Mouse (Mus musculus): ENCODE results near the gene Endou. TPM values are rescaled to one million over a fixed set of nuclear protein-coding genes. Genes with fewer than 3 reads are reported as not detected.

Endou gene
- polyA plus RNA-seq (2012; rRNA removed), result 0.24 and 0.51 TPM in 2 replicates

- Histone ChIP-seq H3K27ac (ENCODE audit: insufficient read depth, low read depth, low read length) (no peak within 1 kb of the TSS), H3K27me3 (ENCODE audit: control insufficient read depth, insufficient read depth, low read length) (no peaks in the 10 kb centered on the region), H3K4me3 (ENCODE audit: low read depth, low read length) (no peak within 1 kb of the TSS), H3K4me1 (ENCODE audit: control insufficient read depth, insufficient read depth, insufficient read length, low read length) (peaks cover 4% of the 10 kb centered on the region; the same call in 1 of the 2 replicates), H3K36me3 (ENCODE audit: control insufficient read depth, insufficient read depth, low read length) (no peaks in the 10 kb centered on the region)
- TF ChIP-seq CTCF (IDR thresholded peaks at IDR 0.05; ENCODE audit: extremely low read depth, insufficient read length, insufficient replicate concordance, low read depth, low read length) (no peak), POLR2A (IDR thresholded peaks at IDR 0.05; ENCODE audit: low read depth, low read length) (no peak)
- WGBS, result 77% methylated on average over 8 of the region's 8 CpGs
Measured at GRCm38 (mm10) chr15:97731111-97731510, at the start of gene Endou. Endou (minus strand) TSS chr15:97731339.

- WGBS, result 72% methylated on average over 12 of the region's 12 CpGs
- Histone ChIP-seq H3K36me3 (ENCODE audit: control insufficient read depth, insufficient read depth, low read length) (no peaks in the 10 kb centered on the region), H3K4me1 (ENCODE audit: control insufficient read depth, insufficient read depth, insufficient read length, low read length) (no peaks in the 10 kb centered on the region; the same call in 1 of the 2 replicates), H3K4me3 (ENCODE audit: low read depth, low read length) (no peak overlapping the region), H3K27me3 (ENCODE audit: control insufficient read depth, insufficient read depth, low read length) (no peaks in the 10 kb centered on the region), H3K27ac (ENCODE audit: insufficient read depth, low read depth, low read length) (no peak overlapping the region)
- TF ChIP-seq POLR2A (IDR thresholded peaks at IDR 0.05; ENCODE audit: low read depth, low read length), result no peak
Measured at GRCm38 (mm10) chr15:97780611-97781031, 49.5 kb upstream of the Endou start.

- Histone ChIP-seq H3K27ac (ENCODE audit: insufficient read depth, low read depth, low read length) (no peak overlapping the region), H3K4me3 (ENCODE audit: low read depth, low read length) (no peak overlapping the region), H3K4me1 (ENCODE audit: control insufficient read depth, insufficient read depth, insufficient read length, low read length) (no peaks in the 10 kb centered on the region; the same call in 1 of the 2 replicates), H3K27me3 (ENCODE audit: control insufficient read depth, insufficient read depth, low read length) (no peaks in the 10 kb centered on the region), H3K36me3 (ENCODE audit: control insufficient read depth, insufficient read depth, low read length) (no peaks in the 10 kb centered on the region)
- TF ChIP-seq POLR2A (IDR thresholded peaks at IDR 0.05; ENCODE audit: low read depth, low read length) (no peak), CTCF (IDR thresholded peaks at IDR 0.05; ENCODE audit: extremely low read depth, insufficient read length, insufficient replicate concordance, low read depth, low read length) (no peak)
- 89% methylated on average over 1 of the region's 1 CpGs for WGBS
Measured at GRCm38 (mm10) chr15:97779576-97779975, 48.4 kb upstream of the Endou start.

GRCm38 (mm10) chr15:97778311-97779098 lies 47.4 kb upstream of the Endou start, which contains the start of gene Slc48a1:
Slc48a1 (plus strand) TSS chr15:97778520.
- Histone ChIP-seq H3K27ac (ENCODE audit: insufficient read depth, low read depth, low read length) (no peak within 1 kb of the TSS), H3K4me1 (ENCODE audit: control insufficient read depth, insufficient read depth, insufficient read length, low read length) (no peaks in the 10 kb centered on the region), H3K4me3 (ENCODE audit: low read depth, low read length) (no peak within 1 kb of the TSS), H3K36me3 (ENCODE audit: control insufficient read depth, insufficient read depth, low read length) (no peaks in the 10 kb centered on the region), H3K27me3 (ENCODE audit: control insufficient read depth, insufficient read depth, low read length) (no peaks in the 10 kb centered on the region)
- TF ChIP-seq CTCF (IDR thresholded peaks at IDR 0.05; ENCODE audit: extremely low read depth, insufficient read length, insufficient replicate concordance, low read depth, low read length) (no peak), POLR2A (IDR thresholded peaks at IDR 0.05; ENCODE audit: low read depth, low read length) (no peak)
- 78% methylated on average over 8 of the region's 8 CpGs for WGBS

- Histone ChIP-seq H3K27me3 (ENCODE audit: control insufficient read depth, insufficient read depth, low read length) (no peaks in the 10 kb centered on the region), H3K4me3 (ENCODE audit: low read depth, low read length) (no peak overlapping the region), H3K4me1 (ENCODE audit: control insufficient read depth, insufficient read depth, insufficient read length, low read length) (peaks cover 3% of the 10 kb centered on the region; the same call in 1 of the 2 replicates), H3K27ac (ENCODE audit: insufficient read depth, low read depth, low read length) (no peak overlapping the region), H3K36me3 (ENCODE audit: control insufficient read depth, insufficient read depth, low read length) (no peaks in the 10 kb centered on the region)
- 77% methylated on average over 6 of the region's 6 CpGs for WGBS
- TF ChIP-seq POLR2A (IDR thresholded peaks at IDR 0.05; ENCODE audit: low read depth, low read length) (no peak), CTCF (IDR thresholded peaks at IDR 0.05; ENCODE audit: extremely low read depth, insufficient read length, insufficient replicate concordance, low read depth, low read length) (no peak)
Measured at GRCm38 (mm10) chr15:97776919-97777318, 45.8 kb upstream of the Endou start.

GRCm38 (mm10) chr15:97776514-97776913 lies 45.4 kb upstream of the Endou start:
- Histone ChIP-seq H3K27ac (ENCODE audit: insufficient read depth, low read depth, low read length) (no peak overlapping the region), H3K4me3 (ENCODE audit: low read depth, low read length) (no peak overlapping the region), H3K27me3 (ENCODE audit: control insufficient read depth, insufficient read depth, low read length) (no peaks in the 10 kb centered on the region), H3K4me1 (ENCODE audit: control insufficient read depth, insufficient read depth, insufficient read length, low read length) (peaks cover 3% of the 10 kb centered on the region; the same call in 1 of the 2 replicates), H3K36me3 (ENCODE audit: control insufficient read depth, insufficient read depth, low read length) (no peaks in the 10 kb centered on the region)
- TF ChIP-seq CTCF (IDR thresholded peaks at IDR 0.05; ENCODE audit: extremely low read depth, insufficient read length, insufficient replicate concordance, low read depth, low read length) (peak; percentile 77; the same call in 1 of the 2 replicates), POLR2A (IDR thresholded peaks at IDR 0.05; ENCODE audit: low read depth, low read length) (no peak)
- WGBS, result 8% methylated on average over 8 of the region's 8 CpGs

GRCm38 (mm10) chr15:97773961-97774370 lies 42.8 kb upstream of the Endou start:
- 71% methylated on average over 5 of the region's 5 CpGs for WGBS
- Histone ChIP-seq H3K4me1 (ENCODE audit: control insufficient read depth, insufficient read depth, insufficient read length, low read length) (peaks cover 3% of the 10 kb centered on the region; the same call in 1 of the 2 replicates), H3K27me3 (ENCODE audit: control insufficient read depth, insufficient read depth, low read length) (no peaks in the 10 kb centered on the region), H3K36me3 (ENCODE audit: control insufficient read depth, insufficient read depth, low read length) (no peaks in the 10 kb centered on the region), H3K4me3 (ENCODE audit: low read depth, low read length) (no peak overlapping the region), H3K27ac (ENCODE audit: insufficient read depth, low read depth, low read length) (0 out of 2 replicates have a peak overlapping the region, but pooled peaks have one; percentile 37)
- TF ChIP-seq POLR2A (IDR thresholded peaks at IDR 0.05; ENCODE audit: low read depth, low read length) (no peak), CTCF (IDR thresholded peaks at IDR 0.05; ENCODE audit: extremely low read depth, insufficient read length, insufficient replicate concordance, low read depth, low read length) (no peak)

Measured in small intestine, adult 2 months (tissue).